In the genomic region with DNA sequence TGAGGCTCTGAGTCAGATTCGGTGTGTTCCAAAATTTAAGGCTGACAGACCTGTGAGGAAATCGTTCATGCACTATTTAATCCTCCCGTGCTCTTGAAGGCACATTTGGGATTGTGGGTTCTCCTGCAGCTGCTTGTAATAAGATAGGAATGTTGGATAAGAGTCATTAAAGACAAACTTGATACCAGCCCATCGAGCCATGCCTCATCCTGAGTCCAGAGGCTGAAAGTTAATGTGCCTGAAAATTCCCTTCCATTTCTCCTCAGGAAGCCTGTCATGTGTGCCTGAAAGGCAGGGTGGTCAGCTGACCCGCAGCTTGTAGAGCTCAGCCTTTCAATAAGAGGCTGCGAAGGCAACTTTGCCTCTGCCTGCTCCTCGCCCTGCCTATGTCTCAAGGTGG, we compare ENCODE assay signal across 18 mouse cellular contexts.
DNase-seq lines count a peak whose midpoint lies in the region; ATAC-seq lines count a peak whose summit lies in the region.
"Had no signal": no experiment of that assay in that cellular context is flagged by ENCODE, and none has a peak within 500 bp of the region (broad histone marks: within the 10 kb centered on the region; RNA-seq: fewer than 3 reads in every experiment).

No protein-coding gene starts in this region.

- no peaks in the 10 kb centered on the region for H3K27me3 ChIP-seq in embryonic facial prominence, embryonic 13.5 days
- no peaks in the 10 kb centered on the region for H3K27me3 ChIP-seq in heart, embryonic 11.5 days (ENCODE audit: control insufficient read depth, insufficient read depth, low read length)
- H3K27me3 ChIP-seq: liver, embryonic 12.5 days; lung, embryonic 15.5 days had no signal

- H3K9ac ChIP-seq in embryonic facial prominence, embryonic 13.5 days, result no peak overlapping the region
- no peak overlapping the region for H3K9ac ChIP-seq in heart, embryonic 11.5 days (ENCODE audit: low read depth, low read length)
- H3K9ac ChIP-seq: liver, embryonic 12.5 days; lung, embryonic 15.5 days had no signal

- no peaks in the 10 kb centered on the region for H3K36me3 ChIP-seq in embryonic facial prominence, embryonic 13.5 days
- H3K36me3 ChIP-seq in heart, embryonic 11.5 days (ENCODE audit: control insufficient read depth, insufficient read depth, low read length), result no peaks in the 10 kb centered on the region
- H3K36me3 ChIP-seq: heart, embryonic 10.5 days; liver, embryonic 12.5 days; lung, embryonic 15.5 days had no signal

- ATAC-seq in embryonic facial prominence, embryonic 13.5 days (ENCODE audit: insufficient number of reproducible peaks, insufficient read depth, low FRiP score, low TSS enrichment, low read depth), result no peak
- no peak for ATAC-seq in heart, embryonic 11.5 days (replicated peaks; ENCODE audit: insufficient number of reproducible peaks, low FRiP score, low TSS enrichment)
- ATAC-seq: hindbrain, postnatal 0 days; liver, embryonic 12.5 days; midbrain, embryonic 16.5 days had no signal

- WGBS in embryonic facial prominence, embryonic 13.5 days, result 23% methylated on average over 7 of the region's 7 CpGs
- 74% methylated on average over 7 of the region's 7 CpGs for WGBS in heart, embryonic 11.5 days (ENCODE audit: insufficient replicate concordance)

- H3K4me1 ChIP-seq in embryonic facial prominence, embryonic 13.5 days, result peaks cover 14% of the 10 kb centered on the region; the same call in 1 of the 2 replicates
- no peaks in the 10 kb centered on the region for H3K4me1 ChIP-seq in heart, embryonic 11.5 days (ENCODE audit: control insufficient read depth, insufficient read depth, low read length)
- H3K4me1 ChIP-seq: heart, embryonic 10.5 days; liver, embryonic 12.5 days; lung, embryonic 15.5 days had no signal

- intact Hi-C loops in gastrocnemius, postnatal 14 days (cut with DNase I; ENCODE audit: low total_unique reads), result no loop called here
- intact Hi-C loops in heart, postnatal 14 days (cut with DNase I), result no loop called here

- peak; percentile 4 for DNase-seq in gastrocnemius, postnatal 14 days
- no peak for DNase-seq in gastrocnemius, postnatal 25 days
- DNase-seq in 3T3-L1 (ENCODE audit: low read depth, low spot score), result peak; percentile 91
- DNase-seq in kidney, postnatal 14 days, result peak; percentile 5
- no peak for DNase-seq in heart, postnatal 14 days
- DNase-seq in ovary, postnatal 14 days (ENCODE audit: low spot score), result no peak
- DNase-seq: adrenal gland, postnatal 36 days; cerebellum, adult 9-10 months; gastrocnemius, postnatal 10 days; heart, postnatal 36 days had no signal

- H3K27ac ChIP-seq in embryonic facial prominence, embryonic 13.5 days, result no peak overlapping the region
- H3K27ac ChIP-seq in heart, embryonic 11.5 days (ENCODE audit: low read depth, low read length), result no peak overlapping the region
- H3K27ac ChIP-seq: heart, embryonic 10.5 days; hindbrain, postnatal 0 days; liver, embryonic 12.5 days; lung, embryonic 15.5 days; stomach, postnatal 0 days had no signal

- peaks cover 4% of the 10 kb centered on the region for H3K9me3 ChIP-seq in embryonic facial prominence, embryonic 13.5 days
- 0 out of 2 replicates have a peak, but pooled peaks cover 2% of the 10 kb centered on the region for H3K9me3 ChIP-seq in heart, embryonic 11.5 days (replicated peaks; ENCODE audit: control insufficient read depth, low read length)
- H3K9me3 ChIP-seq: liver, embryonic 12.5 days had no signal

- H3K4me2 ChIP-seq in embryonic facial prominence, embryonic 13.5 days, result 0 out of 2 replicates have a peak overlapping the region, but pooled peaks have one; percentile 0
- no peak overlapping the region for H3K4me2 ChIP-seq in heart, embryonic 11.5 days
- H3K4me2 ChIP-seq: liver, embryonic 12.5 days; lung, embryonic 15.5 days had no signal

- no peak overlapping the region for H3K4me3 ChIP-seq in embryonic facial prominence, embryonic 13.5 days
- no peak overlapping the region for H3K4me3 ChIP-seq in heart, embryonic 11.5 days (ENCODE audit: low read depth, low read length)
- H3K4me3 ChIP-seq: heart, embryonic 10.5 days; liver, embryonic 12.5 days; lung, embryonic 15.5 days had no signal

Comparison
In these comparisons a context has a peak if more than half of its experiments do, and no peak if none do; other contexts are left out.
1. DNase-seq: peak in gastrocnemius, postnatal 14 days (single experiment), 3T3-L1 (single experiment) and kidney, postnatal 14 days (single experiment); none in gastrocnemius, postnatal 25 days (single experiment), heart, postnatal 14 days (0 of 2) and ovary, postnatal 14 days (single experiment).